Mouse (Mus musculus) MEL (cell line): ENCODE measurements around the gene Arid1b. TPM values are rescaled to one million over a fixed set of nuclear protein-coding genes. Genes with fewer than 3 reads are reported as not detected.

Experiments used
- DNase-seq: peaks from one replicate; pipeline ENCODE4 v3.0.0; 2011; ENCODE audit warnings: low read depth, low spot score
- H3K27ac ChIP-seq: 2 replicates; pipeline ENCODE4 v1.5.1; 2012; ENCODE audit warnings: low read depth, mild to moderate bottlenecking, control low read depth, low read length, moderate library complexity; ENCODE audit not compliant: control insufficient read depth
- H3K27me3 ChIP-seq, 2 experiments: fragments of 150-350 bp in 1 of 2; sonication (generic) in 1 of 2; 2 replicates each; pipeline ENCODE4 v1.6.1; 2012; ENCODE audit warnings: low read length in 2 of 2, mild to moderate bottlenecking in 2 of 2, improper control_type of control experiment in 1 of 2, moderate library complexity in 1 of 2; ENCODE audit not compliant: insufficient read depth in 2 of 2, control insufficient read depth in 1 of 2
- H3K36me3 ChIP-seq, 2 experiments: 2 replicates each; pipeline ENCODE4 v1.6.1; 2012 to 2014; ENCODE audit warnings: low read length in 2 of 2, improper control_type of control experiment in 1 of 2, inconsistent platforms in 1 of 2, mild to moderate bottlenecking in 1 of 2; ENCODE audit not compliant: insufficient read depth in 2 of 2, control insufficient read depth in 1 of 2
- H3K4me1 ChIP-seq, 2 experiments: fragments of 150-350 bp in 1 of 2; sonication (generic) in 1 of 2; 2 replicates each; pipeline ENCODE4 v1.6.1; 2012; ENCODE audit warnings: low read length in 2 of 2, improper control_type of control experiment in 1 of 2, mild to moderate bottlenecking in 1 of 2; ENCODE audit not compliant: insufficient read depth in 2 of 2, control insufficient read depth in 1 of 2
- H3K4me3 ChIP-seq, 2 experiments: fragments of 150-350 bp in 1 of 2; sonication (generic) in 1 of 2; 2 replicates each; pipeline ENCODE4 v1.5.1; 2012; ENCODE audit warnings: low read depth in 2 of 2, low read length in 2 of 2, mild to moderate bottlenecking in 2 of 2, moderate library complexity in 2 of 2, control low read depth in 1 of 2, improper control_type of control experiment in 1 of 2; ENCODE audit not compliant: control insufficient read depth in 1 of 2, insufficient read depth in 1 of 2
- H3K79me2 ChIP-seq: 2 replicates; pipeline ENCODE4 v1.6.1; 2012; ENCODE audit warnings: mild to moderate bottlenecking, low read length, moderate library complexity; ENCODE audit not compliant: control insufficient read depth, poor library complexity, insufficient read depth
- H3K9ac ChIP-seq: 2 replicates; pipeline ENCODE4 v1.6.1; 2012; ENCODE audit warnings: low read depth, mild to moderate bottlenecking, control low read depth, low read length, moderate library complexity; ENCODE audit not compliant: control insufficient read depth, poor library complexity, severe bottlenecking
- H3K9me3 ChIP-seq: fragments of 150-350 bp; sonication (generic); replicated peaks from 2 replicates; pipeline ENCODE4 v1.6.1; 2012; ENCODE audit warnings: mild to moderate bottlenecking, low read length, improper control_type of control experiment, moderate library complexity; ENCODE audit not compliant: insufficient read depth
- E2F4 ChIP-seq: IDR thresholded peaks from 2 replicates; pipeline ENCODE4 v1.6.1; 2011; ENCODE audit warnings: low read depth, low read length, improper control_type of control experiment, borderline replicate concordance
- GABPA ChIP-seq: IDR thresholded peaks from 2 replicates; pipeline ENCODE4 v1.6.1; 2012; ENCODE audit warnings: low read depth, mild to moderate bottlenecking, inconsistent platforms, low read length, improper control_type of control experiment, moderate library complexity
- GATA1 ChIP-seq: IDR thresholded peaks from 2 replicates; pipeline ENCODE4 v1.6.1; 2011; ENCODE audit warnings: low read depth, low read length, improper control_type of control experiment
- HCFC1 ChIP-seq: IDR thresholded peaks from 2 replicates; pipeline ENCODE4 v1.6.1; 2012; ENCODE audit warnings: low read depth, mild to moderate bottlenecking, inconsistent platforms, low read length, improper control_type of control experiment, moderate library complexity
- MAZ ChIP-seq: IDR thresholded peaks from 2 replicates; pipeline ENCODE4 v1.6.1; 2012; ENCODE audit warnings: low read depth, mild to moderate bottlenecking, inconsistent platforms, low read length, improper control_type of control experiment
- MXI1 ChIP-seq: IDR thresholded peaks from 2 replicates; pipeline ENCODE4 v1.6.1; 2011; ENCODE audit warnings: mild to moderate bottlenecking, low read depth, low read length, improper control_type of control experiment
- MYC ChIP-seq: IDR thresholded peaks from 2 replicates; pipeline ENCODE4 v1.6.1; 2011; ENCODE audit warnings: low read depth, mild to moderate bottlenecking, low read length, improper control_type of control experiment, moderate library complexity
- NRF1 ChIP-seq: IDR thresholded peaks from 2 replicates; pipeline ENCODE4 v1.6.1; 2014; ENCODE audit warnings: low read depth, mild to moderate bottlenecking, inconsistent platforms, low read length, improper control_type of control experiment, moderate library complexity; ENCODE audit not compliant: poor library complexity, insufficient read depth, severe bottlenecking
- POLR2A ChIP-seq, 2 experiments: IDR thresholded peaks; 2 replicates each; pipeline ENCODE4 v1.6.1; 2011 to 2012; ENCODE audit warnings: low read length in 2 of 2, mild to moderate bottlenecking in 2 of 2, control low read depth in 1 of 2, improper control_type of control experiment in 1 of 2, low read depth in 1 of 2, moderate library complexity in 1 of 2; ENCODE audit not compliant: control insufficient read depth in 1 of 2, insufficient read depth in 1 of 2, poor library complexity in 1 of 2
- POLR2AphosphoS2 ChIP-seq: IDR thresholded peaks from 2 replicates; pipeline ENCODE4 v1.6.1; 2011; ENCODE audit warnings: low read length, improper control_type of control experiment
- RAD21 ChIP-seq: IDR thresholded peaks from 2 replicates; pipeline ENCODE4 v1.6.1; 2011; ENCODE audit warnings: mild to moderate bottlenecking, low read depth, low read length, improper control_type of control experiment
- RCOR1 ChIP-seq: IDR thresholded peaks from 2 replicates; pipeline ENCODE4 v1.6.1; 2012; ENCODE audit warnings: low read depth, mild to moderate bottlenecking, inconsistent platforms, low read length, improper control_type of control experiment
- SIN3A ChIP-seq: IDR thresholded peaks from 2 replicates; pipeline ENCODE4 v1.6.1; 2012; ENCODE audit warnings: low read length, improper control_type of control experiment, inconsistent platforms
- SMC3 ChIP-seq: IDR thresholded peaks from 2 replicates; pipeline ENCODE4 v1.6.1; 2011; ENCODE audit warnings: low read depth, low read length, improper control_type of control experiment
- UBTF ChIP-seq: IDR thresholded peaks from 2 replicates; pipeline ENCODE4 v1.6.1; 2012; ENCODE audit warnings: low read depth, mild to moderate bottlenecking, inconsistent platforms, low read length, improper control_type of control experiment, moderate library complexity, borderline replicate concordance; ENCODE audit not compliant: insufficient read depth
- USF2 ChIP-seq, 2 experiments: IDR thresholded peaks; 2 replicates each; pipeline ENCODE4 v1.6.1; 2011 to 2012; ENCODE audit warnings: improper control_type of control experiment in 2 of 2, low read length in 2 of 2, borderline replicate concordance in 1 of 2, inconsistent platforms in 1 of 2, low read depth in 1 of 2, mild to moderate bottlenecking in 1 of 2; ENCODE audit not compliant: insufficient read depth in 1 of 2
- ZC3H11A ChIP-seq: IDR thresholded peaks from 2 replicates; pipeline ENCODE4 v1.6.1; 2012; ENCODE audit warnings: low read depth, mild to moderate bottlenecking, inconsistent platforms, low read length, improper control_type of control experiment
- ZKSCAN1 ChIP-seq: IDR thresholded peaks from 2 replicates; pipeline ENCODE4 v1.6.1; 2012; ENCODE audit warnings: low read depth, mild to moderate bottlenecking, inconsistent platforms, low read length, improper control_type of control experiment, moderate library complexity
- polyA plus RNA-seq, 2 experiments: library from polyadenylated mRNA; stranded (reverse) in 1 of 2; unstranded in 1 of 2; fragments of >175 nt in 1 of 2; fragments of >200 nt in 1 of 2; gene quantifications; 2 replicates each; pipeline versions ENCODE4 v1.2.1 to v1.2.4; 2012; ENCODE audit warnings: low replicate concordance in 2 of 2, low read depth in 1 of 2; ENCODE audit not compliant: insufficient read length in 2 of 2, insufficient read depth in 1 of 2, missing spikeins in 1 of 2
- total RNA-seq: library from RNA; depleted of rRNA; stranded (reverse); fragments of 300-350 nt; gene quantifications from 2 replicates; pipeline ENCODE4 v1.2.3, GENCODE M21; 2012

Arid1b gene
- total and polyA plus RNA-seq, 3 experiments: 13.4 to 17.4 TPM; not detected in 1

GRCm38 (mm10) chr17:5052800-5053179, 58.7 kb downstream of the Arid1b start:
- no peak for TF ChIP-seq UBTF
- TF ChIP-seq RCOR1: no peak
- TF ChIP-seq POLR2AphosphoS2: no peak
- TF ChIP-seq NRF1: no peak
- no peak for TF ChIP-seq SIN3A
- no peak for TF ChIP-seq ZC3H11A
- no peak for TF ChIP-seq POLR2A (IDR thresholded peaks at IDR 0.05; ENCODE audit: control insufficient read depth in 1 of 2, insufficient read depth in 1 of 2, low read depth in 1 of 2, low read length in 2 of 2, poor library complexity in 1 of 2)
- TF ChIP-seq E2F4: no peak
- TF ChIP-seq USF2 (IDR thresholded peaks at IDR 0.05; ENCODE audit: borderline replicate concordance in 1 of 2, insufficient read depth in 1 of 2, low read depth in 1 of 2, low read length in 2 of 2): no peak
- TF ChIP-seq GATA1: no peak
- no peaks in the 10 kb centered on the region for H3K9me3 ChIP-seq
- no peak overlapping the region for H3K27ac ChIP-seq
- H3K4me1 ChIP-seq: peaks cover 6 to 11% of the 10 kb centered on the region in 2 experiments
- no peaks in the 10 kb centered on the region for H3K27me3 ChIP-seq
- no peaks in the 10 kb centered on the region; the same call in 1 of the 2 replicates for H3K79me2 ChIP-seq
- H3K36me3 ChIP-seq: peaks cover 2 to 10% of the 10 kb centered on the region in 2 experiments; a peak in 3 of 4 replicates
- DNase-seq: no peak
- H3K9ac ChIP-seq: no peak overlapping the region
- no peak overlapping the region for H3K4me3 ChIP-seq

GRCm38 (mm10) chr17:5053201-5053600, 59.1 kb downstream of the Arid1b start:
- peaks cover 6 to 12% of the 10 kb centered on the region in 2 experiments for H3K4me1 ChIP-seq
- H3K27ac ChIP-seq: no peak overlapping the region
- H3K4me3 ChIP-seq: no peak overlapping the region
- H3K27me3 ChIP-seq: no peaks in the 10 kb centered on the region
- H3K9me3 ChIP-seq: no peaks in the 10 kb centered on the region
- TF ChIP-seq MXI1: no peak
- TF ChIP-seq ZKSCAN1: no peak
- no peak for TF ChIP-seq E2F4
- TF ChIP-seq HCFC1: no peak
- no peak for TF ChIP-seq GABPA
- TF ChIP-seq, all 39 proteins: peak for 0
- H3K79me2 ChIP-seq: no peaks in the 10 kb centered on the region; the same call in 1 of the 2 replicates
- peaks cover 2 to 10% of the 10 kb centered on the region in 2 experiments; a peak in 3 of 4 replicates for H3K36me3 ChIP-seq
- no peak overlapping the region for H3K9ac ChIP-seq
- no peak for DNase-seq

- Histone ChIP-seq H3K36me3 (peaks cover 2 to 20% of the 10 kb centered on the region in 2 experiments; a peak in 3 of 4 replicates), H3K27ac (no peak overlapping the region), H3K79me2 (no peaks in the 10 kb centered on the region; the same call in none of the 2 replicates), H3K27me3 (no peaks in the 10 kb centered on the region), H3K4me1 (peaks cover 12 to 23% of the 10 kb centered on the region in 2 experiments), H3K9me3 (no peaks in the 10 kb centered on the region), H3K4me3 (no peak overlapping the region), H3K9ac (no peak overlapping the region)
- no peak for DNase-seq
- TF ChIP-seq MAZ (no peak), MXI1 (no peak), RAD21 (no peak), MYC (no peak), SMC3 (no peak)
- TF ChIP-seq, all 39 proteins: peak for 0
Measured at GRCm38 (mm10) chr17:5055412-5055811, 61.3 kb downstream of the Arid1b start.
